Mouse (Mus musculus) embryonic facial prominence, embryonic 14.5 days (tissue): ENCODE data around the gene Gp9. TPM values are rescaled to one million over a fixed set of nuclear protein-coding genes. Genes with fewer than 3 reads are reported as not detected.

Experiments used
- ATAC-seq: fragments of 200-750 bp; cut with Nextera tagmentation; 2 replicates; pipeline ENCODE4 v1.8.0; 2017; ENCODE audit warnings: low read depth, moderate number of reproducible peaks, moderate TSS enrichment
- DNase-seq: peaks from one replicate; pipeline ENCODE4 v3.0.0-alpha.2; 2015; ENCODE audit warnings: low spot score
- H3K27ac ChIP-seq: fragments of 300-500 bp; sonication (generic); replicated peaks from 2 replicates; pipeline ENCODE4 v1.5.1; 2014; ENCODE audit warnings: low read depth, mild to moderate bottlenecking, low read length, moderate library complexity
- H3K27me3 ChIP-seq: fragments of 300-500 bp; sonication (generic); replicated peaks from 2 replicates; pipeline ENCODE4 v1.6.1; 2014; ENCODE audit warnings: low read length; ENCODE audit not compliant: control insufficient read depth, insufficient read depth
- H3K36me3 ChIP-seq: fragments of 300-500 bp; sonication (generic); 2 replicates; pipeline ENCODE4 v1.6.1; 2014; ENCODE audit warnings: low read length, mixed read lengths; ENCODE audit not compliant: control insufficient read depth, insufficient read depth
- H3K4me1 ChIP-seq: fragments of 300-500 bp; sonication (generic); 2 replicates; pipeline ENCODE4 v1.6.1; 2014; ENCODE audit warnings: antibody characterized with exemption, low read length; ENCODE audit not compliant: control insufficient read depth, insufficient read depth
- H3K4me2 ChIP-seq: fragments of 300-500 bp; sonication (generic); 2 replicates; pipeline ENCODE4 v1.6.1; 2014; ENCODE audit warnings: low read depth, mild to moderate bottlenecking, low read length, moderate library complexity, mixed read lengths
- H3K4me3 ChIP-seq: fragments of 300-500 bp; sonication (generic); 2 replicates; pipeline ENCODE4 v1.5.1; 2014; ENCODE audit warnings: low read depth, mild to moderate bottlenecking, low read length
- H3K9ac ChIP-seq: fragments of 300-500 bp; sonication (generic); 2 replicates; pipeline ENCODE4 v1.6.1; 2014; ENCODE audit warnings: low read depth, mild to moderate bottlenecking, low read length, moderate library complexity, mixed read lengths
- H3K9me3 ChIP-seq: fragments of 300-500 bp; sonication (generic); 2 replicates; pipeline ENCODE4 v1.6.1; 2016; ENCODE audit warnings: low read length; ENCODE audit not compliant: control insufficient read depth
- WGBS: fragments of 180-500 bp; shearing (Covaris S2); extraction: QIAGEN DNeasy Blood & Tissue Kit; methylation state at CpG from one replicate; pipeline ENCODE4 v1.1.7; 2014; 5-methylcytosine and 5-hydroxymethylcytosine counted together
- polyA plus RNA-seq: library from polyadenylated mRNA; unstranded; fragments of >200 nt; fragmentation: Nextera tagmentation; extraction: Ambion mirVana; gene quantifications from 2 replicates; pipeline ENCODE4 v1.2.1, GENCODE M21; 2014

Gene Gp9
- polyA plus RNA-seq, 1 experiment from 2014 or later: 1.2 TPM

GRCm38 (mm10) chr6:87806857-87807256 lies 29.0 kb downstream of the Gp9 start:
- no peak overlapping the region for H3K9ac ChIP-seq
- H3K36me3 ChIP-seq: peaks cover 3% of the 10 kb centered on the region
- no peak overlapping the region for H3K4me2 ChIP-seq
- H3K27ac ChIP-seq: no peak overlapping the region
- peaks cover 9% of the 10 kb centered on the region; the same call in 1 of the 2 replicates for H3K4me1 ChIP-seq
- H3K9me3 ChIP-seq: no peaks in the 10 kb centered on the region
- no peaks in the 10 kb centered on the region for H3K27me3 ChIP-seq
- H3K4me3 ChIP-seq: no peak overlapping the region
- WGBS: 53% methylated on average over 2 of the region's 2 CpGs
- DNase-seq (no peak), ATAC-seq (no peak)

GRCm38 (mm10) chr6:87807735-87808440 lies 30.0 kb downstream of the Gp9 start:
- Histone ChIP-seq H3K27ac (no peak overlapping the region), H3K4me1 (peaks cover 15% of the 10 kb centered on the region), H3K36me3 (peaks cover 3% of the 10 kb centered on the region), H3K9me3 (no peaks in the 10 kb centered on the region), H3K27me3 (no peaks in the 10 kb centered on the region), H3K4me2 (no peak overlapping the region), H3K9ac (no peak overlapping the region), H3K4me3 (no peak overlapping the region)
- 81% methylated on average over 4 of the region's 4 CpGs for WGBS
- ATAC-seq: no peak
- no peak for DNase-seq

- ATAC-seq (no peak), DNase-seq (no peak)
- Histone ChIP-seq H3K4me3 (no peak overlapping the region), H3K27me3 (no peaks in the 10 kb centered on the region), H3K4me2 (no peak overlapping the region), H3K36me3 (peaks cover 6% of the 10 kb centered on the region), H3K9ac (no peak overlapping the region), H3K27ac (no peak overlapping the region), H3K4me1 (peaks cover 15% of the 10 kb centered on the region), H3K9me3 (no peaks in the 10 kb centered on the region)
- 72% methylated on average over 3 of the region's 3 CpGs for WGBS
Observed at GRCm38 (mm10) chr6:87808521-87808920, 30.6 kb downstream of the Gp9 start.

- peaks cover 15% of the 10 kb centered on the region for H3K4me1 ChIP-seq
- 0 out of 2 replicates have a peak overlapping the region, but pooled peaks have one; percentile 91 for H3K4me2 ChIP-seq
- no peak overlapping the region for H3K9ac ChIP-seq
- no peaks in the 10 kb centered on the region for H3K27me3 ChIP-seq
- no peak overlapping the region for H3K27ac ChIP-seq
- 88% methylated on average over 2 of the region's 2 CpGs for WGBS
- DNase-seq: no peak
- no peaks in the 10 kb centered on the region for H3K9me3 ChIP-seq
- H3K4me3 ChIP-seq: no peak overlapping the region
- ATAC-seq: no peak
- H3K36me3 ChIP-seq: peaks cover 11% of the 10 kb centered on the region
Observed at GRCm38 (mm10) chr6:87809144-87809543, 31.3 kb downstream of the Gp9 start.

GRCm38 (mm10) chr6:87809651-87810161 lies 31.8 kb downstream of the Gp9 start:
- H3K4me3 ChIP-seq: peak overlapping the region; percentile 75; the same call in 1 of the 2 replicates

GRCm38 (mm10) chr6:87810311-87810710 lies 32.4 kb downstream of the Gp9 start:
- peak overlapping the region; percentile 91 for H3K4me2 ChIP-seq
- WGBS: 42% methylated on average over 6 of the region's 6 CpGs
- H3K27me3 ChIP-seq: no peaks in the 10 kb centered on the region
- H3K27ac ChIP-seq: no peak overlapping the region
- H3K4me3 ChIP-seq: peak overlapping the region; percentile 75
- no peaks in the 10 kb centered on the region for H3K9me3 ChIP-seq
- peaks cover 14% of the 10 kb centered on the region; the same call in 1 of the 2 replicates for H3K36me3 ChIP-seq
- H3K4me1 ChIP-seq: peaks cover 15% of the 10 kb centered on the region
- peak overlapping the region; percentile 79 for H3K9ac ChIP-seq
- no peak for DNase-seq
- no peak for ATAC-seq

More at GRCm38 (mm10) chr6:87809651-87810161, 31.8 kb downstream of the Gp9 start:
- Histone ChIP-seq H3K36me3 (peaks cover 11% of the 10 kb centered on the region), H3K27ac (no peak overlapping the region), H3K9ac (no peak overlapping the region), H3K4me1 (peaks cover 15% of the 10 kb centered on the region), H3K27me3 (no peaks in the 10 kb centered on the region), H3K9me3 (no peaks in the 10 kb centered on the region), H3K4me2 (peak overlapping the region; percentile 91; the same call in 1 of the 2 replicates)
- 78% methylated on average over 6 of the region's 6 CpGs for WGBS
- DNase-seq (no peak), ATAC-seq (no peak)

- DNase-seq (peak; percentile 40), ATAC-seq (peak; percentile 48)
- H3K9ac ChIP-seq: peak overlapping the region; percentile 79
- H3K27ac ChIP-seq: peak overlapping the region; percentile 71
- peaks cover 14% of the 10 kb centered on the region; the same call in 1 of the 2 replicates for H3K36me3 ChIP-seq
- peaks cover 15% of the 10 kb centered on the region for H3K4me1 ChIP-seq
- no peaks in the 10 kb centered on the region for H3K27me3 ChIP-seq
- peak overlapping the region; percentile 91 for H3K4me2 ChIP-seq
- no peaks in the 10 kb centered on the region for H3K9me3 ChIP-seq
- peak overlapping the region; percentile 75 for H3K4me3 ChIP-seq
- WGBS: 1% methylated on average over 44 of the region's 77 CpGs
Observed at GRCm38 (mm10) chr6:87810713-87811669, 33.1 kb downstream of the Gp9 start.

GRCm38 (mm10) chr6:87811675-87812338 lies 33.9 kb downstream of the Gp9 start, which contains the start of gene Rab43:
TSS of gene Rab43 (minus strand) at chr6:87812164.
- ATAC-seq: peak; percentile 98
- Histone ChIP-seq H3K36me3 (peaks cover 20% of the 10 kb centered on the region), H3K4me2 (peak within 1 kb of the TSS; percentile 91), H3K9me3 (no peaks in the 10 kb centered on the region), H3K27ac (peak within 1 kb of the TSS; percentile 71), H3K4me1 (peaks cover 15% of the 10 kb centered on the region), H3K9ac (peak within 1 kb of the TSS; percentile 79), H3K27me3 (no peaks in the 10 kb centered on the region), H3K4me3 (peak within 1 kb of the TSS; percentile 75)
- under 1% methylated on average over 22 of the region's 56 CpGs for WGBS
- DNase-seq: peak; percentile 94
